Mouse (Mus musculus): ENCODE results near the gene Mylk4.

Mylk4 gene

DNA sequence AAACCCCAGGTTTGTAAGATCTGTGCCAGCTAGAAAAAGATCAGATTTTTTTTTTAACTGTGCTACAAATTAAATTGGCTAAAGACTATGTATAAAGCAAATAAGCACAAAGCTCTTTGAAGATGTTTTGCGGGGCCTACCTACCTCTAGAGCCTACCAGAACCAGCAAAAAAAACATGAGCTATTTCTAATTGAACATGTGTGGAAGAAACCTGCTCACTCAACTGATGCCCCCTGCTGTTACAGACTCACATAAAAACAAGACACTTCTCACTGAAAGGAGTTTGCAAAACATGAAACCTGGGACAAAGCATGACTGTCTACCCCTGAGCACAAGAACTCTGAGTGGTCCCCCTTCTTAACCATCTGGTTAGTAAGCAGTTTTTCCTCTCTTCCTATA, 13.3 kb upstream of the Mylk4 start:
- no peak for DNase-seq (ENCODE audit: low spot score)

DNA sequence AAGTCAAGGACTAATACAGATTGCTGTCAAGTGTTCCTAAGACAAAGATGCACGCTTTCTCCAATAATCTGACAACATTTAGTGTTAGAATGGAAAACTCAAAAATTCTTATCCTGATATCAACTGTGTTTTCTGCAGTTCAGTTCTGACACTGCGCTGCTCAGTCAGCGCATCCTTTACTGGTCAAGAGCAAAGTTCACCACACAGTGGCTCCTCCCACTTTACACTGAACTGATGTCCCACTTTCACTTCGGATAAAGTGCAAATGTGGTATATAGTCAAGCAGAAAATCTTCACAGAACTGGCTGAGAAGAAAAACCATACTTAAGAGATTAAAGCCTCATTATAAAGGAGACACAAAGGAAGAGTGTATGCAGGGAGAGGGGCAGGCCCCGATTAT, 11.4 kb upstream of the Mylk4 start:
- no peak for DNase-seq (ENCODE audit: low spot score)

DNA sequence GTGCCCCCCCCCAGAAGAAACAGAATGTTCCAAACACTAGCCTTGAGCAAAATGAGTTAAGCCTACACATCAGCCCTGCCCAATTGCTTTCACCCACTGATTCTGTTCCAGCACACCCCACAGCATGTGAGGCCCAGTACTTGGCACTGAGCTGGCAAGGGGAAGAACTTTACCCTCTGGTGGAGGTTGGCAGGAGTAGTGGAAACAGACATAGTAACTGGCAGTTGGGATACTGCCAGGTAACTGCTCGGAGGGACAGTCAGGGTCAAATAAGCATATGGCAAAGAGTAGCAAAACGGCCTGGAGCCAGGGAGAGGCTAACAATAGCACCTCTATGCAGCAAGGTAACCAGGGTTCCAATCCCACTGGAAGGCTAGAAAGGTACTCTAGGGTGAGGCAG, 10.9 kb upstream of the Mylk4 start:
- no peak for DNase-seq (ENCODE audit: low spot score)

DNA sequence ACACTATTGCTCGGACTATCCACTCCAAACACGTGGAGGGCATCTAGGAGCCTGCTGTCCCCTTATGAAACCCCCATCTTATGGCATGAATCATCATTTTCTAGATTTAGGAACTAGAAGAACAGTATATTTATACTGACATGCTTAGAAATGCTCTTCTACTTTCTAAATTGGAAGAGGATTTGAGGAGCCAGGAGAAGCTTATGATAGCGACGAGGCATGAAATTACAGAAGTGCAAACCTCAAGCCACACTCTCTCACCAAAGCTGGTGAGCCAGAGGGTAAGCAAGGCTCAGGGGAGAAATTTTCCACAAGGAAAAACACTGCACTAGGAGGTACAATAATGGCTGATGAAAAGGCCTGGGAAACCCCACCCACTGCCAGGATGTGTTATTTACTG, 6.0 kb upstream of the Mylk4 start:
- no peak for DNase-seq (ENCODE audit: low spot score)

DNA sequence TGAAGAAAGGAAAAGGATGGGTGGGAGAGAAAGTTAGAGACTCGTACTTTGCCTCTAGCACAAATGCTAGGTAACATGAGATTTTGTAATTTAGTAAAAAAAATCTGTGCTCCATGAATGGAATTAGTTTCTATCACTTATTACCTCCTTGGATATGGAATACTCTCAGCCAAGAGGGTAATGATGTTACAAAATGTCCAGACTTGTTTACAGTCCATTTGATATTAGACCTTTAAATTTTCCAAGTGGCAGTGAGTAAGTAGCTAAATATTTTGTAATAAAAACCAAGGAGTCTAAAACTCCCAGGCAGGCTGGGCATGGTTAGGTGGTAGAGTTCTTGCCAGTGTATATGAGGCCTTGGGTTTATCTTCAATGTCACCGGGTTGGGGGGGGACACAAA, 3.8 kb upstream of the Mylk4 start:
- no peak for DNase-seq (ENCODE audit: low spot score)

DNA sequence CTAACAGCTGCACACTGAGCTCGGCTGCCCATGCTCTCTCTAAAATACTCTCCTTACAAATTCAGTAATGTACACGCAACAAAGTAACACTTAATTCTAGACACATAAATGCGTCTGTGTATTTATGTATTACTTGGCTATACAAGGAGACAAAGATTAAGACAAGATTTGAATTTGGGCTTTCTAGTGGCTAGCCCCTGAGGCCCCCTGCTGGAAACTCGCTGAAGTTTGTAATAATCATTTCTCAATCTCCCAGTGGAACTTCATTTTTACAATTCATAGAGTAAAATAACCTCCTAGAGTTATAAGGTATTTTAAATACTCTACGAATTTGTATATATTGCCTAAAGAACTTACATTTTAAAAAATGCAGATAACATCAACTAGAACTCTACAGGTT, 699 bp downstream of the Mylk4 start:
- DNase-seq (ENCODE audit: low spot score): no peak

DNA sequence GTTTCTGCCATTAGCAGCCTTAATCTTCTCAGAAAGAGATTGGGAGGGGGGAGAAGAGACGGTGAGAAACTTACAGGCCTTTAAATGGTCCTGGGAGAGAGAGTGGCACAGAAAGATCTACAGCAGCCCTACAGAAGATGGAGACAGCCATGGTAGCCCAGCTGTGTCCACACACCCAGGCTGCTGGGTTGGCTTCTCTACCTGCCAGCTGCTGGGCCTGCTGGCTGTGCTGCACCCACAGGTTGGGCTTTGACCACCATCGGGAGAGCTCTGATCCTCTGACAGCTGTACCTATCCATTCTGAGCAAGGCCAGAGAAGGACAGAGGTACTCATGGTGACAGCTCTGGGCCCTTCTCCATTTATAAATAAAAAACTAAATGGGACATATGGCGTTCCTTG, 4.9 kb downstream of the Mylk4 start:
- DNase-seq (ENCODE audit: low spot score): no peak

DNA sequence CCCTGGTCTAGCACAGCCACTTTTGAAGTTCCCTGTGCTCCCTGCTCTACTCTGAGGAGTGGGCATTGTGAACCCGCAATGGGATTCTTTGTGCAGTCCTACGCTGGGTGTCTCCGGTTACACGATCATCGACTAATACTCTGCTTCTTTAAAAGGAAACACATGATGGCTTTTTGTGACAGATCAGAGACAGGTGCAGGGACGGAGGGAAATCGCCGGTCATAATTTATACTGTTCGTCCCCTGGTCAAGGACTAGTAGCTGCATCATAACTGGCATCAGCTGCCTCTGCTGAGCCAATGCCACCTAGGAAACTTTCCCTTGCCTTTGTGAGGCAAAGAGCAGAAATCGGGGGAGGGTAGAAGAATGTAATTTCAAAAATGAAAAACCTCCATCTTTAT, 7.4 kb downstream of the Mylk4 start:
- no peak for DNase-seq (ENCODE audit: low spot score)

DNA sequence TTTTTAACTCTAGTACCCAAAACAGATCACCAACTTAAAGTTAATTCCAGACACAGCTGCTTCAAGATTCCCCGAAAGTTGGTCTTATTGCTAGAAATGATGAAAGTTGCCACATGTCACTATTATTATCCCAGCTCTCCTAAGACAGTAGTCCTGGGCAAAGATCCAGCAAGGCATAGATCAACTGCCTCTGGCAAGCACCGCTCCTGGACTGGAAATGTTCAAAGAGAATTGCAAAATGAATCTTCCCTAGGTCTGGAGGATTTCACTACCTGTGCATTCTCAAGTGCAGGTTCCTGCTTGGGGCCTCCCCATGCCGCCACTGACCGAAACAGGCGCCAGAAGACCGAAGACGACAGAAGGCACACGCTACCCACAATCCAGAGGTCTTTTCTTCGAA, 7.9 kb downstream of the Mylk4 start:
- no peak for DNase-seq (ENCODE audit: low spot score)

DNA sequence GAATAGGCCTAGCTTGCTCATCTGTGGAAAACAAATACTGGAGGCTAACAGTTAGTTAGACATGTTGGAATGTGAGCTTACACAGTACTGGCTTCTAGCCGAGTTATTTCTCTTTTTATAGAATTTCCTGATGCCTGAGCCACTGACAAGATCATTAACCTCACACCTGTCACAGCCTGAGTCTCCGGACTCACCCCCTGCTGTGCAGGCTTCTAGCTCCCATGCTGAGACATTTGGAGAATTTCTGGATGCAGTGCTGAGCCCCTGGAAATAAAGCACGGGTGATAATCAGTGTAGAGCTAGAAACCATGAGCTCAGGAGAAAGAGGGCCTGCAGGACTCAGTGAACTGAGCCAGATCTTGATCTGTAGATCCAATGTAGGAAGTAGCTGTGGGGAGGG, 13.8 kb downstream of the Mylk4 start:
- DNase-seq (ENCODE audit: low spot score): no peak

DNA sequence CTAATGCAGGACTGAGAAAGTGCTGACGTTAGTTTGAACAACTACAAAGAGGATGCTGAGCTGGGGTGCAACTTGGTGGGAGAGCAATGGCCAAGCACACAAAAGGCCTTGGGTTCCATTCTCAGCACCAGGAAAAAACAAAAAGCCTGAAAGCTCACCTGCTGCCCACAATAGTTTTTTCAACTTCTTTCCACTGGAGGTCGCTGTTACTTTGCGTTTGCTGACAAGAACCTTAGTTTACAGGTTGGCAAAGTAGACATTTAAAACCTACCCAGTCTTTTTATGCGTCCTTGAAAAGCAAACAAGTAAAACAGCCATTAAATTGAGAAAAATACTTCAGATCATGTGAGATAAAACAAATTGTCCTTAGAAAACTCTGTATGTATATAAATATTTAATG, 15.7 kb downstream of the Mylk4 start:
- DNase-seq (ENCODE audit: low spot score): peak; percentile 20

DNA sequence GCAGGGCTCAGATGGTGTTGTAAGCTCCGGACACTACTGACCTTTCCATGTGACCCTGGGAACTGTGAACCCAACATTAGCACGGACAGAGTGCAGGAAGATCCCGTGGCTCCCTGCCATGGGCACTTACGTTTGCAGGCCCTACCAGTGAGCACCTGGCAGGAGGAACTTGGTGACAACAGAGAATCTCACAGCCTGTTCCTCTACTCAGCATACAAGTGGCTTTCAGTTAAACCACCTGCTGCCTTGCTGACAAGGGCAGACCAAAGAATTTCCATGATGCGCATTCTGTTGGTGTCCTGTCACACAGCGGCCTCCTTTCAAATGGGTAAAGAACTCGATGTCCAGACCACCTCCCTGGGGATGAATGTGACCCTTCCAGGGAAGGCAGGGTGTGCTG, 19.3 kb downstream of the Mylk4 start:
- DNase-seq (ENCODE audit: low spot score): no peak

DNA sequence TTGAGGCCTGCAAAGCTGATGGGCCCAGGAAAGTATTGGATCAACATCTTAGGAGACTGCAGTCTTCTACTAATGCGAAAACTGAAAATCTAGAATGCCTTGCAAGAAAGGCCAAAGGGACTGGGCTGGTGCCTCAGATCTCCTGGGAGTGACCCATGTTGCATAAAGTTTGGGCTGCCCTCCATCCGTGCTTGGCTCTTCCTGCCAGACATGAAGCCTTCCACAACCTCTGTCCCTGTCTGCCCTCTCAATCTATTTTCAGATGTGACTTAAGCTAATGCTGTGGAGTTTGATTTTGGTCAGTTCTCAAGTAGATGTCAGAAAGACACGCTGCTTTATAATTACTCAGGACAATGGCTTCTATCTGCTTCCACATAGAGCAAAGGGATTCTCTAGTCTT, 20.6 kb downstream of the Mylk4 start:
- no peak for DNase-seq (ENCODE audit: low spot score)

DNA sequence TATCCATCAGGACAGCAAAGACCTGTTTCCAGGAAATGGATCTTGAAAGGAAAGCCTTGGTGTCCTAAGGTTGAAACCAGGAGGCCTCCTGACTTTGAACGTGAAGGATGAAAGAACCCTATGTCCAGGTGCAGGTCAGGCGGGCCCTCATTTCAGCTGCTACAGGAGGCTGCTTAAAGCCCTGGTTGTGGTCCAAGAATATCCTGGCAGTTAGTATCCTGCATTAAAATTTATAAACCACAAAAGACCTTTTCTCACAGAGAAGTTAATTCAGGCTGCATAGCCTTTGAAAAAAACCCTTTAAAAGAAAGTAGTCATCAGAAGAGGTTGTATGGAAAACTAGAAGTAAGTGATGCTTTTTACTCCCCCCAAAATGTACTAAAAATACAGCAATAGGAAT, 23.0 kb downstream of the Mylk4 start:
- DNase-seq (ENCODE audit: low spot score): no peak

DNA sequence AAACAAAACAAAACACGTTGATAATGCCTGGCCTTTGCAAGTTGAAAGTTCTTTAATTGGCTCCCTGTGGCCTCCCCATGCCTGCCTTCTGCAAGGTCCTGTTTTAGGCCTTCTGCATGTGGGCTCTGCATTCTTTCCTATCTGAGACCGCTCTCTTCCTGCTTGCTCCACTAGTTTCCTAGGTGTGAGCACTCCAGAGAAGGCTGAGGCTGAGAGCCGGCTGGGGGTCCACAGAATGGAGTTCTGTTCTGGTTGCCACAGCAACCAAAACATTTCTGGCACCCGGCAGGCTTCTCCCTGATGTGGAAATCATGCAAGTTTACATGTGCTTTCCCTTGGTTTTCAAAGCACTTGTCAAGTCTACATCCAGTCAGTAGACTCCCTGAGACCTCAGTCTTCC, 24.7 kb downstream of the Mylk4 start:
- DNase-seq (ENCODE audit: low spot score): no peak

DNA sequence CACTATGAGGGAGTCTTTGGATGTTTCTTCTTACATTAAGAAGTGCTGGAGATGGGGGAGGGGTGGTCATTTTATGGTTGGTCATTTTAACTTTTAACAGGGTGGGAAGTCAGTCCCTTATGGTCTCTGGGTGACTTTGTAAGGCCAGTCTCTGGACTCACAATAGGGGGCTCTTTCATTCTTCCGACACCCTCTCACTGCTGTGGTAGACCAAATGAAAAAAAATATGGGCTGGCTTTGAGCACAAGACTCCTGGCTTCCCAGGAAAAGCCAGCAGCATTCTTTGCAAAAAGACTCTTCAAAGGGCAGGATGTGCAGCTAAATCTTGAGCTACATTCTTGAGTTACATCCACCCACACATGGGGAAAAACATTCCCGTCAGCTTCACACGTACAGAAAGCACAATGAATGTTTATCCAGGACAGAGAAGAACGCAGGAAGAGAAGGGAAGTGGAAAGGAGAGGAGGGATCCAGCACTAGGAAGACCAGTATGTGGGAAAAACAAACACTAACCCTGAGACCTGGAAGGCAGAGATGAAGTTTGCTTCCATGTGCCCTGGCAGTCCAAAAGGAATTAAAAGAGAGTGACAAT, 31.6 kb downstream of the Mylk4 start:
- no peak for DNase-seq (ENCODE audit: low spot score)

DNA sequence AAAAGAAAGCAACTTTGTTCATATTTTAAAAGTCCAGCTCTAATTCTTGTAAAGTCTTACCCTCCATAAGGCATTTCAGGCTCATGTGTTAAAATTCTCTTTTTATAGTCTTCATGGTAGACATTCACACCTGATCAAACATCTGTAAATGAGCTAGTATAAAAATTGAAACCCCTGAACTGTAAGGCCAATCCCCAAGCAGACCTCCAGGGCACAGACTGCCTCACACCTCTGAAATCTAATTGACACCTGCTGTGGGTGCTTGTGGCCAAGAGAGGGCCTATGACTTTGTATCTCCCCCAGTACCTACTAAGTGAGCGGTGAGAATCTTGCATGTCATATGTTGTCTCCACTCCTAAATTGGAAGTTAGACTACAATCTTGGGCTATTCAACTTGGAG, 33.2 kb downstream of the Mylk4 start:
- no peak for DNase-seq (ENCODE audit: low spot score)

DNA sequence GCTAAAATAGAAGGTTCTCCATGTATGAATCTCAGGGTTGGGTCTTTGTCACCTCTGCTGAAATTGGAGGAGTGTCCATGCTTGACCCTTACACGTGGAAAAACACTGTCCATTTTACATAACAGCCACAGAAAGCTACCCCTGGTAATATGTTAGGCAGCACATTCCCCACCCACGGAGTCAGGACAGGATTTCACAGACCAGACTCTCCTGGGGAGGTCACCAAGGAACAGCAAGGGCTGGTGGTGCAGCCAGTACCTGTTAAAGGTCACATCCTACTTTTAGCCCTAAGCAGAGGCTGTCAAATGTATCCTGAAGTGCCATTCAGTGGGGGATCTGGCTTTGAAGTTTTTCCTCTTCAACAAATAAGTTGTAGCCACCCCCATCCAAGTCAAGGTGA, 35.3 kb downstream of the Mylk4 start:
- no peak for DNase-seq (ENCODE audit: low spot score)

DNA sequence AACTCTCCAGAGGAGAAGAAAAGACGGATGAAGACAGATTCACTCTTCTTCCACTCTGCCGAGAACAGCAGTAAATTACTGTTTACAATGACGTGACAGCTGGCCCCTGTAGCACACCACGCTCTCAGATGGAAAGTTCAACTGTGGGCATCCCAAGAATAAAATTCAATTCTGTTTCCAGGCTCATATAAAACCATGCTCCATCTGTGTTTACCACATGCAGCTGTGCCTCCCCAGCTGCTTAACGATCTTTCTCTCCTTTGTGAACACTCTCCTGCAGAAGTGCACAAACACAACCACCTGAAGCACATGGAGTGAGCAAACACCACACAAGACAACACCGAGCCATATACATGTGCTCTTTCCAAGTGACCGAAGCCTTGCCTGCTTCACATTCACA, 42.6 kb downstream of the Mylk4 start:
- DNase-seq (ENCODE audit: low spot score): no peak

DNA sequence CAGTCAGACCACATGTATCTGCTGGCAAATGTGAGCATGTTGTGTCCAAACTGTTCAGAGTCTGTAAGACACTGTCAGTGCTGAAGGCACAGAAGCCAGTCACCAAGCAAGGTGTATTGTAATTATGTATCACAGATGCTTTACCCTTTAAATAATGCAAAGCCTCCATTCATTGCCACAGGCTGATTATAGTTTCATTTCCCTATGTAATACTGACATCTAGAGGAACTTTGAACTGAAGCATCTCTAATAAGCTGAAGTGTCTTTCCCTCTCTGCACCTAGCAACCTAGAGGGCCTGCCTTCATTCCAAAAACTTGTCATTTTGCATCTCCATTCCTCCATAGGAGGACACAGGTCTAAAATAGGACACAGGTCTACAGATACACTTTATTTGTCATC, 52.5 kb downstream of the Mylk4 start:
- no peak for DNase-seq (ENCODE audit: low spot score)

DNA sequence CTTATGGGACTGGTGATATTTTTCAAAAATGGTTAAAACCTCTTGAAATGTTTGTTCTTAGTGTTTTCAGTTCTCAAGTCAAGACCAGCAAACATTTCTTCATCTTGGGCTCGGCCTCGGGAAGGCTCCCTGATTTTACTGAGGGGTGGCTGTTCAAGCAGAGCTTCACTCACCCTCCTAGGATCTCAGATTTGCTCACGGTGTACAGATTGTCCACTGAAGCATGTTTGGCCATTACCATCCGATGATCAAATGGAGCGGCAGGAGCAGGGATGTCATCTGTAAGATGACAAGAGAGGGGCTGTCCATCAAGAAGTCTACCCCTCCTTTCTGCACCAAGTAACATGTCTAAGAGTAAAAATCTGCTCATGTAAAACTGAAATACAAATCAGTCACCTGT, 59.1 kb downstream of the Mylk4 start:
- DNase-seq (ENCODE audit: low spot score): no peak

DNA sequence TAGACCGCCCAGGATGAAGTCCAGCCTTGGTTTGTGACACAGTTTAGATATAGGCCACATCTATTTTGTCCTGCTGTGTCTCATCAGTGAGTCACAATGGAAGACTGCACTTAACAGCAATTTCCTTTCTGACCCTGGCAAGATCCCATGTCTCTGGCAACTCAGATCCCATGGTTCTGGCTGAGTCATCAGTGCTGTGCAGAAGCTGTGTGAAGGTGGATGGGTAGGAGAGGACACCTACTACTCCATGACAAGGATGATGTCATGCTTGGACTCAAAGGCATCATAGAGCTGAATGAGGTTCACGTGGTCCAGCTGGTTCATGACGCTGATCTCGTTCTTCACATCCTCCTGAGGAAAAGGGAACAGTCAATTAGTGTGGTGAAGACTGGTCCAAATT, 62.0 kb downstream of the Mylk4 start:
- DNase-seq (ENCODE audit: low spot score): no peak

DNA sequence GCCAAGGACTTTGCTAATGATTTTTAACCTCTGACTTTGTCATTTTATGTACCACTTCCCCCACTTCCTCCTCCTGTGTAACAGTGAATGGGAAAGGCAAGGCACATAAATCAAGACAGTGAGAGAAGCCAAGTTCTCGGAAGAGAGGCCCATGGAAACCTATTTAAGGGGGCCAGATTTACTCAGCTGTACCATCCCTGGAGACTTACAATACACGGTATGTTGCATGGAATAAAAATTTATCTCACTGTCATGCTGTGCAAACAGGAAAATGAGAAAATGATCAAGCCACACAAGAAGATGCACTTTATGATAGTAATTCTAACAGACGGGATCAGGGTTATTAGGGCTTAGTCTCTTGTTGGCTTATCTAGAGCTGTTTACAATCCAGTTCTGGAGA, 64.5 kb downstream of the Mylk4 start:
- DNase-seq (ENCODE audit: low spot score): no peak

DNA sequence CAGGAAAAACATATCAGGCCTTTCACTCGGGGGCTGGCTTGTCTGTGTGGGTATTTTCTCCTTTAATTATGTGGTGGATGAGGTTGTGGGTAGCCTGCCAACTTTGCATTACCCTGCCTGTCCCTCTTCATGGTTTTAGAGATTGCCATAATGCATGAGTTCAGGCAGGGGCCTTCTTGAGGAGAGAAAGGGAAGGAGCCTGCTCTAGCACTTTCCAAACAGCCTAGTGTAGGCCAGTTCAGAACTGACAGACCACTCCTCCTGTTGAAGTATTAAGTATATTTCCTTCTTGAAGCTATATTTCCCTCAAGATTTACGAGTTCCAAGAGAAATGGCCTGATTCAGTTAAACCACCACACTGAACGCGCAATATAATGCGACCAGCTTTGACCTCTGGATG, 66.0 kb downstream of the Mylk4 start:
- no peak for DNase-seq (ENCODE audit: low spot score)

DNA sequence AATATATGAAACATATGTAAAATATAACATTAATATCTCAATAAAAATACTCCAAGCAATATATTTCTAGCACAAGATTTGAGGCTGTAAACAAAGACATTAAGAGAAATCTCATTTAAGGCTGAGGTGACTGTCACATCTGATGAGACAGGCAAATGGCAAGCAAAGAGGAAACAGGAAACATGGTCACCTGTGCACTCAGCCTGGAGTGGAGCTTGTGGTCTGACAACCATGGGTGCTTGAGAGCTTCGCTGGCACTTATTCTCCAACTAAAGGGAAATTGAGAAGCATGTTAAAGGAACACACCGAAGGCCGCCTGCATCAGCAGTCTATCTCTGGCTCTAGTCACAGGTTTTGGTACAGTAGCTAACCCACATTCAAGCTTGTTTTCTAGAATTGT, 71.2 kb downstream of the Mylk4 start:
- no peak for DNase-seq (ENCODE audit: low spot score)

Data from yolk sac, embryonic 10.5 days (tissue).